Mouse (Mus musculus) megakaryocyte progenitor cell, adult 5-6 weeks (primary cell): ENCODE measurements at regions not wholly inside any gene's neighbourhood (a gene's known extent, or its start where the extent isn't known, plus 50 kb on each side); places are given as distances from the start of the nearest gene placed in this dataset.

Experiments used
- ATAC-seq: replicated peaks from 2 replicates; pipeline ENCODE4 v1.8.0; 2016; ENCODE audit warnings: mild to moderate bottlenecking, moderate TSS enrichment, inconsistent platforms; ENCODE audit not compliant: poor library complexity

- ATAC-seq = no peak
These were observed 88.9 kb upstream of the Tle3 start for GRCm38 (mm10) chr9:61283311-61283710.

DNA sequence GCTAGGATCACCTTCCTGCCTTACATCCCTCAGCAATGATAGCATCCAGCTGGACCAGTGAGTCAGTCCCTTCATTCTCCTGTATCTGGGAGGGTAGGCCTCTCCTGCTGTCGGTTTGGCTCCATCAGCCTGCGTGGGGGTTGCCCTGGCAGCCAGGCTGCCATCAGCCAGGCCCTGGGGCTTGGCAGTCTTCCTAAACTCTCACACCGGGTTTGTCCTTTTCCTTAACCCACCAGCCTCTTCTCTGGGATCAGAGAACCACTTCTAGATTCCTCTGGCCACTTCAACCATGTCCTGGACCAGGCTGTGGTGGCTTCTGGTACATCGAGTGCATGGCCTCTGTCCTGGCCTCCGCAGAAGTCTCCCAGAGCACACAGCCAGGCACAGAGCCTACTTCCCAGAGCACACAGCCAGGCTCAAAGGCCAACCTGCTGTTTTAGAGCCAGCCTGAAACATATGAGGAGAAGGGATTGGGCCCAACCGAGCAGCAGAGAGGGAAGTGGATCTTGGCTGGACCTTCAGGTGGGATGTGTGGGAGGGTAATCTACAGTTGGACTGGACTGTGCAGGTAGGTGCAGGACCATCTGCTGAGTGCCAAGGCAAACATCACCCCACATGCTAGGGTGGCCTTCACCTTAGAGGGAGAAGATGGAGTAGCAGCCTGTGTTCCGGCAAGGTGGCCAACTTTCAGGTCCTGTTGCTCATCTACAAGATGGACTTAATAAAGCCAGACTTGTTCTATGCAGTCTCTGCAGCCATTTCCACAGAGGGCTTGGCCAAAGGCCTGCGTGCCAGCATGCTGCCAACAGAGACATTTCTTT, 87.8 kb upstream of the Tle3 start:
- no peak for ATAC-seq

GRCm38 (mm10) chr9:61286561-61286960, 85.6 kb upstream of the Tle3 start:
- ATAC-seq = no peak

DNA sequence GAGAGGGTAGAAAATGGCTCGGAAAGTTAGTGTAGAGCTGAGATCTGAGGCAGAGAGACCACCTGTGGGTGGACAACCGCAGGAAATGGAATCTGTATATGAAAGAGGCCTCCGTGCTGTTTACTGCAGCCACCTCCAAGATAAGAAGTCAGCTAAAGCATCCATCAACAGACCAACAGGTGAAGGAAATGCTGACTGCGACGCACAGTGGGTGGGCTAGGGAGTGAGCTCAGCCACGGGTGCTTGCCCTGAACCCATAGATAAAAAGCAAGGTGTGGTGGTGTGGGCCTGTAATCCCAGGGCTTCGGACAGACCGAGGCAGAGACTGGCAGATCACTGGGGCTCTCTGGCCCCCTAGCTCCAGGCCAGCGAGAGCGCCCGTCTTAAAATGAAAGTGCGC, 83.0 kb upstream of the Tle3 start:
- no peak for ATAC-seq

GRCm38 (mm10) chr9:61289713-61290112, 82.5 kb upstream of the Tle3 start:
- ATAC-seq = no peak

DNA sequence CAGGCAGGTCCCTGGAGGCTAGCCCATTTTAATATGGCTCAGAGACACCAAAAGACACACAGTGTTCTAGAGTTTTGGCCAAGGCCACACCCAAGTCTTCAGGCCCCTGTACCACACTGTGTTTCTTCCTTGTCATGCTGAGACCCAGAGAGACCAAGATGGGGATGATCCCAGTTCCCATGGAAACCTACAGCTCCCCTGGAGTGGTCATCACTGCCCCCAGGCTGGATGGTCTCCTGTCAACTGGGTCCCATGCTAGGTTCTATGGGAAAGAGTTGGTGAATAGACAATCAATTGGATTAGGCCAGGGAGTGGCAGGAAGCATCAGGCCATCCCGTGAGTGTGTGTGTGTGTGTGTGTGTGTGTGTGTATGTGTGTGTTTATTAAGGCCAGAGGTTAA, 80.5 kb upstream of the Tle3 start:
- ATAC-seq = no peak

GRCm38 (mm10) chr9:61292501-61292900, 79.7 kb upstream of the Tle3 start:
- no peak for ATAC-seq

DNA sequence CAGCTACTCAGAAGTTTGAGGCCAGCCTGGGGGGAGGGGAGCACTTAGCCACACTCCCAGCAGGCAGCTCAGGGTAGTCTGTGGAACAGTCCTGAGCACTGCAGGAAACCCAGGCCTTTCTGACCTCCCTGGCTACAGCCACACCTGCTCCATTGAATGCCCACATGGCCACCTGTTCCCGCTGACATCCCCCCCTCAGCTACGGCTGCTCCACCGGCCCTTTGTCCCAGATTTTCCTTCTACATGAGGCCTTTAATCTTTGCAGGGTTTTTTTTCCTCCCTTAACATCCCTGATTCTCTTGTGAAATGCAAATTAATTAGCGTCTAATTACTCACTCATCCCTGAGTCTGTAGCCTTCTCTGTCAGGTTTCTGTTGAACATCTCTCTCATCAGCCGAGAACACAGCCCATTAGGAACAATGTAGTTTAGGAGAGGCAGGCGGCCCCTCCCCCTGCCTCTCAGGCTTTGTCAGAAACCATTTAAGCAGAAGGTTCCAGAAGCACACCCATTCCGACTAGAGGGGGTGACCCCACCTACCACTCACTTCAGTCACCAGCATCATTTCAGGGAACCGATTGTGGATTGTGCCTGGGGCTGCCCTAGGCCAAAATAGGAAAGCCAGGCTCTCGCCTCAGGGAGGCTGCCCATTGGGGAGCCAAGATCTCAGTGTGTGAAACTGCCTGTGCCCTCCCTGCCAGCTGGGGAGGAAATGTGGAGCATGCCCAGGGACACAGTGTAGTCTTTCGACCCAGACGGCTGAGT, 78.8 kb upstream of the Tle3 start:
- no peak for ATAC-seq

DNA sequence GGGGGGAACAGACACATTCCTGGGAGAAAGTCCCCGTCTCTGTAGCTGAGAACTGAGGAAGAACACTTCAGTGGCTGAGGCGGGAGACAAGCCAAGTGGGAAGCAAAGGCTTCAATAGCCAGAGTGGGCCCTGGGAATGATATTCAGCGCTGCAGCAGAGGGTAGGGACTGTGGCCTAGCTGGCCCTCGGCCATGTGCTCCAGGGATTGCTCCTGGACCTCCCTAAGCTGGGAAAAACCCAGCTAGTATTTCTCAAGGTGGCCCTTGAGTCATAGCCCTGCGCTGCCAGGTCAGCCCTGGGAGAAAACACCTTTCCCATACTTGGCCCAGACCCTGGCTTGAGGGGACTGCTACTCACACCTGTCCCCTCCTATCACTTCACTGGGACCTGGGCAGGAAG, 77.2 kb upstream of the Tle3 start:
- no peak for ATAC-seq

- ATAC-seq = no peak
These were observed 75.7 kb upstream of the Tle3 start for GRCm38 (mm10) chr9:61296311-61296947.

DNA sequence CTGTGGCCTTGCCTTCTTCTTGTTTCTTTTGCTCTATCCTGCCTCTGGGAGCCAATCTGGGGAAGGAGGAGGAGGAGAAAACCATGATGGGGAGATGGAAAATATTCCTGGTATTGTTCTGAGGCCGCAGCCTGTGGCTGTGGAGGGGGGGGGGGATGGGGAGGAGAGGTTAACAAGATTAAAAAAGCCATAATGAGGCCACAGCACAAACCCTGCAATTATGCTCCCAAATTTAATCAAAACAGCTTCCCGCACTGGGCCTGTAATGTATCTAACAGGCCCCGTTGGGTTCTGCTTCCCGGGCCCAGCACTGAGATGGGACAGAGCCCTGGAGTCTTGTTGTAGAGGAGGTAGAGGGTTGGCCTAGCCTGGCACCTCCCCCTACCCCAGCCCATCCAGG, 74.8 kb upstream of the Tle3 start:
- no peak for ATAC-seq

DNA sequence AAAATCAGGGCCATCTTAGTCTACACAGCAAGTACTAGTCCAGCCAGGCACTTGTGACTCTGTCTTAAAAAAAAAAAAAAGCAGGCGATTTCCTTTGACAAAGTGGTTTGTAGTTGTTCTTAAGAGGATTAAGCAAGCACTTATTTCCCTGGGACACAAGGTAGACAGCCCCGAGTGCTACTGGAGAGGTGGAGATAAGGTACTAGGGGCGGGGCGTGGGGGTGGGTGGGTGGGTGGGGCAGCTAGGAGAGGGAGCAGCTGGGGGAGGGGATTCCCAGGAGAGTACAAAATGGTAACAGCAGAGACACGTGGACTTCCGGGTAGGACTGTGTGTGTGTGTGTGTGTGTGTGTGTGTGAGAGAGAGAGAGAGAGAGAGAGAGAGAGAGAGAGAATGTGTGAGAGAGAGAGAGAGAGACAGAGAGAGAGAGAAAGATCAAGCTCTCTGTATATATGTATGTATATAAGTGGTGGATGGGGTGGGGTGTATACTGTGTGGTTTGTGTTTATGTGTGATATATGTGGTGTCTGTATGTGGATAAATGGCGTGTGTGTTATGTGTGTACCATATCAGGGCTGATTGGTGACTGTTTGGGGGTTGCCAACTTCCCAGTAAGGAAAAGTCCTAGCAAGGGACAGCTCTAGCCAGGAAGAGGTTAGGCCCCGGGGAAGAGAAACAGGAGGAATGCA, 72.1 kb upstream of the Tle3 start:
- peak; percentile 61 for ATAC-seq

- ATAC-seq = no peak
These were observed 71.1 kb upstream of the Tle3 start for GRCm38 (mm10) chr9:61301070-61301469.

DNA sequence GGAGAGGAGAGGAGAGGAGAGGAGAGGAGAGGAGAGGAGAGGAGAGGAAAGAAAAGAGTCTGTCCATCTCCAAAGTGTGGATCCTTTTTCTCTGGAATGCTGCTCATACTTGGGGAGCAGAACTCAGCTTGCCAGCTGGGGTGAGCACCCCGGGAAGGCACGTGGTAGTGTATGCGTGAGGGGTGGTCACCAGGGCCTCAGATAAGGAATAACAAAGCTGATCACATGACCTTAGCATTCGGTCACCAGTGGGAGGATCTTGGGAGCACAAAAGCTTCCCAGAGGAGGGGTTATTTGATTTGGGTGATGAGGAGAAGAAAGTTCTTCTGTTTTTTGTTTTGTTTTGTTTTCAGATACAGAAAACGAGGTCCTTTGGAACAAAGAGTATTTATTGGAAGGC, 69.4 kb upstream of the Tle3 start:
- ATAC-seq = no peak

DNA sequence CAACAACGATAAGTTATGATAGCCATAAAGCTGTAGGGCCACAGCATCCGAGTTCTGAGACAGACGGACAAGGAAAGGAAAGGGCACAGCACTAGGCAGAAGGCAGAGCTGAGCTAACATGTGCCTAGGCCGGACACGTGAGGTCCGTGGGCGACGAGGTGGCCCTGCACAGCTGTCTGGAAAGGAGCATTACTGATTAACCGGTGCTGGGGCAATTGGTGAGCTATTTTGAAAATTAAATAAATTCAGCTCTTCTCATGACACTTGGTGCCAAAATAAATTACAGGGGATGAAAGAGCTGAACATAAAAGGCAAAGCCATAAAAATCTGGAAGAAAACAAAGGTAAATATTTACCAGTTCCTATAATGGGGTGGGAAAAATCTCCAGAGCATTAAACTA, 65.9 kb upstream of the Tle3 start:
- ATAC-seq = no peak

DNA sequence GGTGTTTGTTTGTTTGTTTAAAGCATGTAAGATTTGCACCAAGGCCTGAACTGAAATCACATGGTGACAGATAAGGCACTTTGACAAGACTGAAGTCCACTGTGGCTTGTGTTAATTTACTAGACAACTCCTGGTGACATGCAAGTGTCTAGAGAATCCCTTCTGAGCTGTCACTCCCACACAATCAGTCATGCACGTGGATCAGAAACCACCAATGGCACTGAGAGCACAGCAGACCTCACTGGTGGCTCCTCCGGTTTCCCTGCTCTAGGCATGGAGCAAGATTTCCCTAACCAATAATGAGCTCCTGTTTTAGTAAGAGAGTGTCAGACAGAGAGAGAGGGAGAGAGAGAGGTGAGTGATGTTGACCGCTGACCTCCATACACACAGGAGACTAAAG, 63.1 kb upstream of the Tle3 start:
- ATAC-seq = no peak

- ATAC-seq = peak; percentile 55
These were observed 62.2 kb upstream of the Tle3 start for GRCm38 (mm10) chr9:61309768-61310493.

DNA sequence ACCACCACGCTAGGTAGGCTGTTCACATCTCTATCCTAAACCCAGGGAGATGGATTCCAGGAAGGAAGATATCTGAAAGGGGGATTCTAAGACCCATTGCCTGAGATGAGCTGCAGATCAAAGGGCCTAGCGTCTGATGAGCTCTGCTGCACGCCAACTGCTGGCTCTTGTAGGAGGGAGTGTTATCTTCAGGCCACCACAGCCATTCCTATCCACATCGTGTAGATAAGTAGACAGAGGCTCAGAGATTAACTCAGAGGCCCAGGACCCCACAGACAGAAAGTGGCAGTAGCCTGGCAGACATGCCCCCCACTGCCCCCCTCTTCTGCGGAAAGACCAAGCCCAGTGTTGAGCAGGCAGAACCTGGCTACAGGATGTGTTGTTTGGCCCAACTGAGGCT, 61.6 kb upstream of the Tle3 start:
- peak; percentile 65 for ATAC-seq

DNA sequence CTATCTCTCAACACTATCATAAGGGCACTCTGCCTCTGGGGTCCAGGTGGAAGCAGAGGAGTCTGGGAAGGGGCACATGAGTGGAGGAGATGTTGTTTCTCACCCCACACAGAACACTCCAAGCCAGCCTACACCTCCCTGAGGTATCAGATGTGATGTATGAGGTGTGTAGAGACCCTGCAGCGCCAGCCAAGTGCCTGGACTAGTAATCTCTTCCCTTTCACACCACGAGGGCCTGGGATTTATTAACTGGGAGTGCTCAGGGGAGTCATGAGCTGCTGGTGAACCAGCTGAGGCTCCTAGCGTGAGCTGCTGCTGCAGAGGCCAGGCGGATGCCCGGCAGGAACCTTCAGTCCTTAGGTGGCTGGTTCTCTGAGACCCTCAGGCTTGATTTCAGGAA, 60.6 kb upstream of the Tle3 start:
- ATAC-seq = no peak

DNA sequence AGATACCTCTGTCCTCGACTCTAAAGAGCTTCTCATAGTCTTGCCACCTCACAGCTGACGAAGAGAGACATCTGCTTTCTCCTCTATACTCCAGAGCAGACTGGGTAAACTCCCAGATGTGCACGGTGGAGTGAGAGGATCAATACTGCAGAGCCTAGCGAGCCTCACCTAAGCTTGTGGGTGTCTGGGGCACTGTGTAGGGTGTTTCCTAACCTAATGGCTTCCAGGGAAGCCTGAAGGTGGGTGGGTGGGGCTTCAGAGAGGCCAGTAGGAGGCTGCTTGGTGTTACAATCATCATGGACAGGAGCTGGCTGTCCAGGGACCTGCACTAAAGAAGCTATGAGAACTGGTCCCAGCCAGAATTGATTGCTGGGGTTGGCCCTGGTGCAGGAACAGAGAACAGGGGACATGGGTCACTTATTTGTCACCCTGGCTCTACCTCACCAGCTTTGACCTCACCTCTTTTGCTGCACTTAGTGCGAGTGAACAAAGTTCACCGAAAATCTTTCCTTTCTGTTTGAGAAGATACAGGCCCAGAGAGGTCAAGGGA, 57.5 kb upstream of the Tle3 start:
- no peak for ATAC-seq
